Mouse (Mus musculus): Measurements from ENCODE around the gene Agap1. TPM values are rescaled to one million over a fixed set of nuclear protein-coding genes. Genes with fewer than 3 reads are reported as not detected.

Agap1 gene
- polyA plus RNA-seq, 1 experiment, result 145 TPM

GRCm38 (mm10) chr1:89547525-89548504 is 93.2 kb downstream of the Agap1 start:
- DNase-seq (ENCODE audit: low read depth), result peak; percentile 66
- no peak for TF ChIP-seq CTCF (IDR thresholded peaks at IDR 0.05; ENCODE audit: borderline replicate concordance, extremely low read depth, insufficient read depth, insufficient read length)
- no peak for TF ChIP-seq POLR2A (IDR thresholded peaks at IDR 0.05; ENCODE audit: borderline replicate concordance, extremely low read depth, insufficient read depth, insufficient read length, poor library complexity, severe bottlenecking)

GRCm38 (mm10) chr1:89550061-89550869 is 95.7 kb downstream of the Agap1 start:
- TF ChIP-seq CTCF (IDR thresholded peaks at IDR 0.05; ENCODE audit: borderline replicate concordance, extremely low read depth, insufficient read depth, insufficient read length) (no peak), POLR2A (IDR thresholded peaks at IDR 0.05; ENCODE audit: borderline replicate concordance, extremely low read depth, insufficient read depth, insufficient read length, poor library complexity, severe bottlenecking) (no peak)
- peak; percentile 96 for DNase-seq (ENCODE audit: low read depth)

- TF ChIP-seq POLR2A (IDR thresholded peaks at IDR 0.05; ENCODE audit: borderline replicate concordance, extremely low read depth, insufficient read depth, insufficient read length, poor library complexity, severe bottlenecking) (no peak), CTCF (IDR thresholded peaks at IDR 0.05; ENCODE audit: borderline replicate concordance, extremely low read depth, insufficient read depth, insufficient read length) (no peak)
- DNase-seq (ENCODE audit: low read depth), result no peak
These were observed 97.9 kb downstream of the Agap1 start for GRCm38 (mm10) chr1:89552470-89552869.

GRCm38 (mm10) chr1:89553791-89554190 is 99.2 kb downstream of the Agap1 start:
- TF ChIP-seq POLR2A (IDR thresholded peaks at IDR 0.05; ENCODE audit: borderline replicate concordance, extremely low read depth, insufficient read depth, insufficient read length, poor library complexity, severe bottlenecking), result no peak
- TF ChIP-seq CTCF (IDR thresholded peaks at IDR 0.05; ENCODE audit: borderline replicate concordance, extremely low read depth, insufficient read depth, insufficient read length), result no peak
- no peak for DNase-seq (ENCODE audit: low read depth)

- TF ChIP-seq POLR2A (IDR thresholded peaks at IDR 0.05; ENCODE audit: borderline replicate concordance, extremely low read depth, insufficient read depth, insufficient read length, poor library complexity, severe bottlenecking), result no peak
- no peak for DNase-seq (ENCODE audit: low read depth)
These were observed 100.6 kb downstream of the Agap1 start for GRCm38 (mm10) chr1:89554969-89555856.

- TF ChIP-seq POLR2A (IDR thresholded peaks at IDR 0.05; ENCODE audit: borderline replicate concordance, extremely low read depth, insufficient read depth, insufficient read length, poor library complexity, severe bottlenecking) (no peak), CTCF (IDR thresholded peaks at IDR 0.05; ENCODE audit: borderline replicate concordance, extremely low read depth, insufficient read depth, insufficient read length) (no peak)
- no peak for DNase-seq (ENCODE audit: low read depth)
These were observed 101.4 kb downstream of the Agap1 start for GRCm38 (mm10) chr1:89556006-89556405.

GRCm38 (mm10) chr1:89557401-89557800 is 102.8 kb downstream of the Agap1 start:
- TF ChIP-seq POLR2A (IDR thresholded peaks at IDR 0.05; ENCODE audit: borderline replicate concordance, extremely low read depth, insufficient read depth, insufficient read length, poor library complexity, severe bottlenecking) (no peak), CTCF (IDR thresholded peaks at IDR 0.05; ENCODE audit: borderline replicate concordance, extremely low read depth, insufficient read depth, insufficient read length) (no peak)
- no peak for DNase-seq (ENCODE audit: low read depth)

GRCm38 (mm10) chr1:89558080-89558479 is 103.5 kb downstream of the Agap1 start:
- TF ChIP-seq POLR2A (IDR thresholded peaks at IDR 0.05; ENCODE audit: borderline replicate concordance, extremely low read depth, insufficient read depth, insufficient read length, poor library complexity, severe bottlenecking), result no peak
- no peak for TF ChIP-seq CTCF (IDR thresholded peaks at IDR 0.05; ENCODE audit: borderline replicate concordance, extremely low read depth, insufficient read depth, insufficient read length)
- DNase-seq (ENCODE audit: low read depth), result no peak

- DNase-seq (ENCODE audit: low read depth), result no peak
These were observed 108.8 kb downstream of the Agap1 start for GRCm38 (mm10) chr1:89563399-89563798.

GRCm38 (mm10) chr1:89566578-89567488 is 112.2 kb downstream of the Agap1 start:
- DNase-seq (ENCODE audit: low read depth), result peak; percentile 79

More at GRCm38 (mm10) chr1:89563399-89563798, 108.8 kb downstream of the Agap1 start:
- TF ChIP-seq POLR2A (IDR thresholded peaks at IDR 0.05; ENCODE audit: borderline replicate concordance, extremely low read depth, insufficient read depth, insufficient read length, poor library complexity, severe bottlenecking), result no peak
- TF ChIP-seq CTCF (IDR thresholded peaks at IDR 0.05; ENCODE audit: borderline replicate concordance, extremely low read depth, insufficient read depth, insufficient read length), result no peak

More at GRCm38 (mm10) chr1:89566578-89567488, 112.2 kb downstream of the Agap1 start:
- TF ChIP-seq CTCF (IDR thresholded peaks at IDR 0.05; ENCODE audit: borderline replicate concordance, extremely low read depth, insufficient read depth, insufficient read length) (no peak), POLR2A (IDR thresholded peaks at IDR 0.05; ENCODE audit: borderline replicate concordance, extremely low read depth, insufficient read depth, insufficient read length, poor library complexity, severe bottlenecking) (no peak)

Measured in brain, embryonic 14.5 days (tissue).